Mouse (Mus musculus): ENCODE results near the gene Hip1r.
A peak's percentile ranks its signal among the peaks of the same experiment; 100 is the strongest.

- TF ChIP-seq EP300 (IDR thresholded peaks at IDR 0.05; ENCODE audit: low read depth in 1 of 2, low read length in 2 of 2): peak; percentile 48 to 69; a peak in 3 of 4 replicates
- no peak for TF ChIP-seq CTCF (IDR thresholded peaks at IDR 0.05 in 2 of 3, conservative IDR thresholded peaks at IDR 0.05 in 1 of 3; ENCODE audit: control insufficient read depth in 1 of 3, insufficient read depth in 1 of 3, low read depth in 2 of 3, low read length in 3 of 3, poor library complexity in 1 of 3, severe bottlenecking in 1 of 3)
- TF ChIP-seq SMC3 (IDR thresholded peaks at IDR 0.05; ENCODE audit: low read depth, low read length): no peak
- no peak for TF ChIP-seq RAD21 (IDR thresholded peaks at IDR 0.05; ENCODE audit: low read depth, low read length)
- TF ChIP-seq MYC (IDR thresholded peaks at IDR 0.05; ENCODE audit: low read depth, low read length): no peak
- TF ChIP-seq MAFK (IDR thresholded peaks at IDR 0.05; ENCODE audit: borderline replicate concordance, low read depth, low read length): no peak
- TF ChIP-seq ZMIZ1 (IDR thresholded peaks at IDR 0.05; ENCODE audit: low read depth, low read length): no peak
- peak in 1 of 2 experiments; percentile 38; a peak in 1 of 4 replicates for TF ChIP-seq POLR2A (IDR thresholded peaks at IDR 0.05; ENCODE audit: control insufficient read depth in 1 of 2, insufficient read depth in 1 of 2, low read depth in 1 of 2, low read length in 2 of 2, poor library complexity in 1 of 2)
- no peak for TF ChIP-seq BHLHE40 (IDR thresholded peaks at IDR 0.05; ENCODE audit: borderline replicate concordance, low read depth, low read length)
- no peak for TF ChIP-seq KAT2A (conservative IDR thresholded peaks at IDR 0.05; ENCODE audit: low read depth, low read length)
Observed at GRCm38 (mm10) chr5:124027702-124028470, 54.5 kb downstream of the Hip1r start.

All from MEL (cell line).